Mouse (Mus musculus) lung, postnatal 4 days (tissue): ENCODE results near the gene Gabbr2.

Source experiments
- DNase-seq, 2 experiments: peaks; one replicate each; pipeline ENCODE4 v3.0.0; 2021

Gene Gabbr2

DNA sequence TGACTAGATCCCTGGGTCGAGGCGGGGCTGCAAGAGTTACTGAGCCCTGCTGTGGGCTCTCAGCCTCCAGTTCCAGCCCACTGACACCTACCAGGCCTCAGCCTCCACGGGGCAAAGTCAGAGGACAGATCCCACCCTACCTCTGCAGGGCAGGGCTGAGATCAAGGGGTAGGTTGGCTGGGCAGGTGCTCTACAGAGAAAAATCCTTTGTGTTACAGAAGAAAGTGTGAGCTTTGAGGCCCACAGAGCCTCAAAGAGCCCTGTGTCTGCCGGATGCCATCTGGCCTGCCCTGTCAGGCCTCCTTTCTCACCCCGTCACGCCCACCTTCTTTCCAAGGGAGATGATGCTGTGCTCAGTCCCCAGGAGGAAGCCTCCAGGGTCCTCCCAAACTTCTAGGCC is 131.1 kb downstream of the Gabbr2 start:
- no peak for DNase-seq

DNA sequence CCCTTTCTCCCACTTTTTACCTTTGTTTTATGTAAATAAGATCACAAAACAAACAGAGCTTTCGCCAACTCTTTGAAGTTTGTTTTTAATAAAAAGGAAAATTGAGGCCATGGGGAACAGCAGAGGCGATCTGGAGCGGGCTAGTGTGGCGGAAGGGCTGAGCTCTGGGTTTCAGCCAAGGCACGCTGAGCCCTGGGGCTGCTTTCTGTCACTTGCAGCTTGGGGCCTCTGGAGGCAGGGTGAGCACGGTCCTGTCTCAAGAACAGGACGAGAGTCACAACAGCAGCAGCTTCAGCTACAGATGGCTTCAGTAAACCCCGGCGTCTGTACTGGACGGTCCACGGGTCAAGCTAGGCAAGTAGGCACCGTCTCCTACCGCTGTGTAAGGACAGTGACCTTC is 132.8 kb downstream of the Gabbr2 start:
- DNase-seq, result peak; percentile 67 to 79

DNA sequence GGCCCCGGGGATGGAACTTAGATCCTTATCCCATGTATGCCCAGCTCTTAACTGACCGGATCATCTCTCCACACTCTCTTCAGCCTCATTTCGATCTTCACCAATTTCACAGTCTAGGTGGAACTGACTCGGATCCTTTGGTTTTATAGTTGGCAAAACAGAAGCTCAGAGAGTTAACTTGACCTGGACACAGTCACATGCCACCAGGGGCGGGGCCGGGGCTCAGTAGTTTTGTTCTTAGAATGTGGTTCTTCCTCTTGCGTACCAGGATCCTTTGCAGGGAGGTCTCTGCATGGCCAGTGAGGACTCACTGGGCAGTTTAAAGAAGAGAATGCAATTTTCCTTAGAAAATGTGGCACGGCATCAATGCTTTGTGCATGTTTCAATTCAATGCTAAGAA is 135.5 kb downstream of the Gabbr2 start:
- no peak for DNase-seq

DNA sequence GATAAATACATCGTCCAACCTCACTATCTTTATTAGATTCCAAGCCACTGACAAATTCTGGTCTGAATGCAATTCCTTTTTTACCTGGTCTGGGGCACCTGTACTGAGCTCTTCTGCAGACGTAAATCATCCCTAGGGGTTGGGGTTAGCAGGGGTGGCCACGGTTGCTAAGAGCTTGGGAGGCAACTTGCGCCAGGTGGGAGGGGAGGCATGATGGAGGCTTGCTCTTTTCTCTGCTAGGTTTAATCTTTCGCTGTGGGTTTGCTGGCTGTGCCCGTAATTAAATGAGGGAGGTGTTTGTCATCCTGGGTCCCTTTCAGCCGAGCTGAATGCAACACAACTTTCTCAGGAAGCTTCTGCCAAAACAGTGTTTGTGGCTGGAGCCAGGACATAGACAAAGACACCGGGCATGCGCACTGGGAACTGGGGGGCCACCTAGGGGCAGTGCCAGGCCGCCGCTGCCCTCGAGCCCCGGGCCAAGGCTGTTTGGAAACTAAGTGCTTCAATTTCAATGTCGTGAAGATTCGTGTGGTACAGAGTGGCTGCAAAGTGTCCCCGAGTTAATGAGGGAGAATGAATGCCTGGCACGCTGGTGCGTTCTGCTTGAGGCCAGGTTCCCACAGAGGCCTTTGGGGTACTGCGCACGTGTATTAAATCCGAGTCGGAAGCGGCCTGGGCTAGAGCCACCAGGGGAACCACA is 136.8 kb downstream of the Gabbr2 start:
- peak; percentile 18 to 41 for DNase-seq

DNA sequence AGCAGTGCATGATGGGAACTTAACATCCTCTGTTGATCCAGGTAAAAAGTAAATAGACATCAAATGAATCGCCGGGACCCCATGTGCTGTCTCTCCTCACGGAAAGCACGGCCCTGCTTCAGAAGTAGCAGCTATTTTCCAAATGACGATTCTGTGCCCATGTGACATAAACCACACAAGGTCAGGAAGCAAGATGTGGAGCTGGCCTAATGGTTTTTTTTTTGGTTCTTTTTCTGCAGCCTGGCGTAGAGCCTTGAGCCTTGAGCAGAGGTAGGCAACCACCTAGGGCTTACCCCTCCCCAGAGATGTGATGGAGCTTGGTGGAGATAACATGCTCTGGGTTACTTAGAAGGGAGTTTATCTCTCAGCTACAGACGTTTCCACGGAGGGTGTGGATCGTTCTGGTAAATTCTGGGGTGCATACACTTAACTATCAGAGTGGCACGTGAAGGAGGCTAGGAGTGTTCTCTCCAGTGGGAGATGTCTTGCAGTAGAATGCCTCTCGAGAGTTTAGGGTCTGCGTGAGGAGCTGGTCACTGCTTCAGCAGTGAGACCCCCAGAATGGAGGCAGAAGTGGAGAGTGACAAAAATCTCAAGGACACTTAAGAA is 137.7 kb downstream of the Gabbr2 start:
- DNase-seq, result no peak

DNA sequence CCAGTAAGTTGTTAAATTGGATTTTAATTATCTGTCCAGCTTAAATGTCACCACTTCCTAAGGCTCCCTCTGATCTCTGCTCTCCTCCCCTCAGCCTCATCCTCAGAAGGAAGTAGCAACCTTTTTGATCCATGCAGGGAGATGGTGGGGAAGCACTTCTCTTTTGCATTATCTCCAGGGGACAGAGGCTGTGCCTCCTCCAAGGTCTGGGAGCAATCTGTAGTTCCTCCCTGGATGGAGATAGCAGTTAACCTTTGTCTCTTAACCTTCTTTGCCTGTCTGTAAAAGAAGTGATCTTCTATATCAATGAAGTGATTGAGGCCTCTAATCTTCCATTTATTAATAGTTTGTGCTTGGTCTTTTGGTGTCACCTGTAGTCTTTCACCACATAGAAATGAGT is 143.9 kb downstream of the Gabbr2 start:
- no peak for DNase-seq

DNA sequence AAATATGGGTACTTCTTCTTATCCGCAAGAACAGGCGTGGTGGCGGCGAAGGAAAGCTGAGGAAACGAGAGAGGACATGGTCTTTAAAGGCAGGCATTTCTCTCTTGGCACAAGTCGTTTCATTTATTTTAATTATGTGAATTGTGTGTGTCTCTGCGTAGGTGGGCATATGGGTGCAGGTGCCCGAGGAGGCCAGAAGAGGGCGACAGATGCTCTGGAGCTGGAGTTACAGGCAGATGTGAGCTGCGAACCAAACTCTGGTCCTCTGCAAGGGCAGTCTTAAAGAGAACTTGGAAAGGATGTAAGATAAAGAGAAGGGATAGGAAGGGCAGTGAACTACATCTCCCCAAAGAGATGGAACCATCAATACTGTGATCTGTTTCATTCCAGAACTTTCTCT is 145.3 kb downstream of the Gabbr2 start:
- no peak for DNase-seq

DNA sequence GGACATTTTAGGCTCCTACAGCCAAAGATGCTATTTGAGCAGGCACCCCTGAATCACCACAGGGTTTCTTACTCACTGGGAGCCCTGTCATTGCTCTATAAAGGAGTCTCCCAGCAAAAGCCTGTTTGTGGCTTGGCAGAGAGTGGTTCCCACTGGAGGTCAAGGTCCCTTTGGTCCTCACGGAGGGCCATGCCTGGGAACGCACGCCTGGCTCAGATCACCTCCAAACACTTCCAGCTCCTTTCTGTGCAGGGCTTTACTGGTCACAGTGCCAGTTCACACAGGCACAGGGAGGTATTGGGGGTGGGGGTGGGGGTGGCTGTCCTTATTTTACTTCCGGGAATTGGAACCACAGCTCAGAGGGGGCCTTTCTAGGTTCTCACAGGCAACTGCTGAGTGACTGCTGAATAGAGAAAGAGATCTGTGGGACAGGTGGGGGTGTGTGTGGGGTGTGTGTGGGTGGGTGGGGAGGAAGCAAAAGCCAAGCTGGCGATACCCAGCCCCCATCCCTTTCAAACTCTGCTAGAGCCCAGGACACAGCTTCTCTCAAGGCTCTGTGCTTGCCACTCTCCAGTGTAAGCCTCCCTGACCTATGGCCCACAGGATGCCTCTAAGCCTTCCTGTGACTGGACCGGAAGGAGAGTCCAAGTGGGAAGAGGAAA is 146.6 kb downstream of the Gabbr2 start:
- DNase-seq, result no peak

DNA sequence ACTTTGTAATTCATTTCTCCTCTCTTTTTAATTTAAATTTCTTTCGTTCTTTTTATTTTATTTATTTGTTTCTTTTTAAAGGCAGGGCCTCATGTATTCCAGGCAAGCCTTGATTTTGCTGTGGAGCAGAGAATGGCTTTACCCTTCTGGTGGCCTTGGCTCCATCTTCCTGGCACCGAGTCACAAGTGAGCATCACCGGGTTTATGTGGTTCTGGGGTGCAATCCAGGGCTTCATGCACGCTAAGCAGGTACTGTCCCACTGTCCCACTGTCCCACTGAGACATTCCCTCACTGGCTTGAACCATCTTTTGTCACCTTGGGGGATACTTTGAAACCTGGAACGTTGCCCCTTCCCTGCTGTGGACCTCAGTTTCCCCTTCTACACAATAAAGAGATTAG is 147.1 kb downstream of the Gabbr2 start:
- no peak for DNase-seq

DNA sequence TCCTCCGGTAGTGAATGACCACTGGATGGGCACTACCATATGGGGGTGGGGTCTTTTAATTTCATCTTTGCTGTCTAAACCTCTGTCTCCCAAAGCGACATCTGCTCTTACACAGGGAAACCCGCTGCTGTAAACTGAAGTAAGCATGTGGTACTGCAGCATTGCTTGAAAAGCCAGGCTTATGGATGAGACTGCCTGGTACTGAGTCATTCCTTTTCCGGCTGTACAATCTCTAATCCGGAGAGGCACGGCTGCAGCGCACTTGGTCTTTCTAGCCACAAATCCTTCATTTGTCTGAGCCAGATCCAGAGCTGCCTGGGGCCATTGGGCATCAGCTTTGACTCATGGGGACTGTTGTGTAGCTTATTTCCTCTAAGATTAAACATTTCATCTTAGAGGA is 149.1 kb downstream of the Gabbr2 start:
- no peak for DNase-seq

DNA sequence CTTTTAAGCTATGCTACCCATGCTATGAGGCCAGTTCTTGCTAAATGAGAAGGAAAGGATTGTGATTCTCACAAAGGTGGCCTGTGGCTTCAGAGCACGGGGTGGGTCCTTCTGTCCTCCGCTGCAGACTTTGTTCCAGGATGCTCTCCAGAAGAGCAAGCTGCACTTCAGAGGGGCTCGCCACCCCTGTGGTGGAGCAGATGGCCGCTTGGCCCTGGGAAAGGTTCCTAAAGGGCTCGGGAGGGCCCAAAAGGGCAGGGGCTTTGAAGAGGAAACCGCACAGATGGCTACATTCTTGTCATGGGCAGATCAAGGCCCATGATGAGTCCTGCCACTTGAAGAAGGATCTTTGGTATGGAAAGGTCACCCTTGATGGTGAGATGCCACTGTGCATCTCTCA is 151.5 kb downstream of the Gabbr2 start:
- DNase-seq, result no peak

DNA sequence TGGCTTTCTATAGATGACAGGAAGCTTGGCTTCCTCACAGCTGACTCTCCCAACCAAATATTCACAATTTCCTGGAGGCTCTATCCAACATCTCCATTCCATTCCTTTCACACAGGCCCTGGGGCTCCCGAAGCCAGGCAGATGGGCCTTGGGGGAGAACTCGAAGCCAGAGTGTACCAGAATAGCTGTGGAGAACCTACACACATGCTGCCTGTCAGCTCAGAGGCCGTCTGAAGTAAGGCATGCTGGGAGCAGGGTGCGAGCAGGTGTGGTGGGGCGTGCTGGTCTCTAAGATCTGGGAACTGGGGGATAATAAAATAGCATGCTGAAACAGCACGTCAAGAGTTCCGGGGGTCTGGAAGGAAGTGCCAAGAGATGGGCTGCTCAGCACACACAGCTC is 154.3 kb downstream of the Gabbr2 start:
- DNase-seq, result no peak

DNA sequence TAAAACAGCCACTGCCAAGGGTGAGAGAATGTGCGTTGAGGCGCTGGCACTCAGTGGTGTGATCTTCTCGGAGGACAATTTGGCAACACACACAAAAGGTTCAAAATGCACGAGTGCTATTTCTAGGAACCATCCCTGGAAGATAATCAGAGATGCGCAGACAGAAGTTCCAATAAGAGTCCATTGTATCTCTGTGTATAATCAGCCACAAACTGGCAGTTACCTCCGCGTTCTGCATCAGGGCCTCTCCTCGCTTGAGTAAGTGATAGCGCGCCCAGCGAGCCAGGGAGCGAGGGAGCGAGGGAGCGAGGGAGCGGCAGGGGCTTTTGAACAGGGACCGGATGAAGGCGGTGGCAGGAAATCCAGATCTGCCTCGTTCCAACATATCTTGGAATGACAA is 155.6 kb downstream of the Gabbr2 start:
- no peak for DNase-seq

DNA sequence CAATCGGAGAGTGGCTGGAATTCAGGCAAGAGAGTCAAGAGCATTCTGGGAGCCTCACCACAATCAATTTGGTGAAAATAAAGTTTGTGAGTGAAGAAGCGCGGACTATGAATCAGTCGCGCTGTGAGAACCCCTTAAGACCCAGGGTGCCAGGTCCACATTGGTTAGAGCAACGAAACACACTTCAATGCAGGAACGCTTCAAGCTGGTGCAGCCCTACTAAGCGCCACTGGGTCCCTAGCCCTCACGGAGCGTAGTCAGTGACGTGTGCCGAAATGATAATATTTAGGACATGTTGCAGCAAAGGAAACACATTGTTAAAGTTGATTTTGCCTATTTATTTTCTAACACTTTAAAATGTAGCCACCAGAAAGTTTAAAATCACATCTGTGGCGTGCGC is 156.6 kb downstream of the Gabbr2 start:
- no peak for DNase-seq

DNA sequence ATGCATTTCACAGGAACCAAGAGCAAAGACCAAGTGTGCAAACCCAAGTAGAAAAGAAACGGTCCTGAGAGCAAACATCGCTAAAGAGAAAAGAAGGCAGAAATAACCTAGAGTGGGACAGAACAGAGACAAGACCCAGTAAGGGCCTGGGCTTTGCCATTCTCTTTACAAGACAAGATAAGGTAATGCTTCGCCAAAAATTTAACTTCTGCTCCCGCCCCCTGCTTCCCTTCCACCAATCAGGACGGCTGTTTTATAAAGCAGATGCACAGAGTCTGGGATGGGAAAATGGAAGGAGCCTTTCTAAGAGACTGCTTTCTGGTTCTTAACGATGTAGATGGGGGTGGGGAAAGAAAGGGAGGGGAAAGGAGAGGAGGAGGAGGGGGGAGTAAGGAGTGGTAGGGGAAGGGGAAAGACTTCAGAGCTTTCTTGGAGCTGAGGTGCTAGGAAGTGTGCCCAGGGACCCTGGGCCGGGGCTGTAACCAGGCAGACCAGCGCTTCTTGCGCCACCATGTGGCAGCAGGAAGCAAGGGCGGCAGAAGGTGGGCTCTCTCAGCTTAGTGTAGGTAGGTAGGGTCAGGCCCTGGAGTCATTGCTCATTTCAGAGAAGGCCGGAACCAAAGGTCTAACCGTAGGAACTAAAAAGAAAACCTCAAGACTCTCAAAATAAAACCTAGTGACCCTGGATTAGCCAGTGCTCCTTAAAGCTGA is 158.7 kb downstream of the Gabbr2 start:
- no peak for DNase-seq

DNA sequence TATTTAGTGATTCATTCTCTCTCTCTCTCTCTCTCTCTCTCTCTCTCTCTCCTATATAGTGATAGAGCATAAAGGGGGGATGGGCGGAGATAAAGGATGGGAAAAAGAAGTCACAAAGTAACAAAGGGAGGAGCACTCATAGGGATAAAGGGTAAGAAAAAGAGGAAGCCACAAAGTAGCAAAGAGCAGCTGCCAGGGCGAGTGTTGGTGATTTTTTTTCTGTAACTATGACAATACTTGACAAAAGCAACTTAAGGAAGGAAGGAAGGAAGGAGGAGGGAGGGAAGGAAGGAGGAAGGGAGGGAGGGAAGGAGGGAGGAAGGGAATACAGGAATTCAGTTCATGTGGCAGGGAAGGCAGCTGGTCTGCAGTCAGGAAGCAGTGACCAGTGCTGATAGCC is 162.0 kb downstream of the Gabbr2 start:
- DNase-seq, result no peak

DNA sequence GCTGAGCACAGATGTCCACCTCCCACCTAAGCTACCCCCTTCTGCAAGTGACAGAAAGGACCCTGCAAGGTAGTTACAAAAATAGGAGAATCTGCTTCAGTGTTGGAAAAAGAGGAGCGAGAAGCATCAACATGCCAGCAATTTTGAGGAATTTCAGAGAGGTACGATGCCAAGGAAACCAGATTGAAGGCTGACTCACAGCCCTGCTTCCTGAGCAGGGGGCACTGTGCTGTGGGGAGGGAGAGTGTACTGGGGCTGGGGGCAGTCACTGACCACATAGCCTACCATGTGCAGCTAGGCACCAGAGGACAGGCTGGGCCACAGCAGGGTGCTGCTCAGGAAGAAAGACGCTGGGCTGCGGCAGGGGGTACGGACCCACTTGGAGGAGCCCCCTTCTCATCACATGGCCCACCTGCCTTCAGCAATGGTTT is 163.5 kb downstream of the Gabbr2 start:
- DNase-seq, result no peak

DNA sequence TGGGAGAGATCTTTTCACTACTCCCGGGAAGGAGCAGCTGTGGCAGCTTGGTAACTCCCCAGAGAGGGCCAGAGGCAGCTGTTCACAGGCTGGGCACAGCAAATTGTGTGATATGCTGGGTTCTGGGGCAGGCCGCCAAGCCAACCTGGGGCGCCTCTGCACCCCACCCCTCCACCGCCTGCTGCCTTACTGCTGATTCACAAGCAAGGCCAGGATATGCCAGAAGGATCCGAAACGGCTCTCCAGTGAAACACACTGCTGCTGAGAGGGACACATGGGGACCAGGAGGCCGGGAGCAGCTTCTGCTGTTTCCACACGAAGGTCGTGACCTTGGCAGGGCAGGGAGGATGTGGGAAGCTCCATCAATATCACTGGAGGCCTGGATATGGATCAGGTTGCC is 164.2 kb downstream of the Gabbr2 start:
- peak in 1 of 2 experiments; percentile 29 for DNase-seq

DNA sequence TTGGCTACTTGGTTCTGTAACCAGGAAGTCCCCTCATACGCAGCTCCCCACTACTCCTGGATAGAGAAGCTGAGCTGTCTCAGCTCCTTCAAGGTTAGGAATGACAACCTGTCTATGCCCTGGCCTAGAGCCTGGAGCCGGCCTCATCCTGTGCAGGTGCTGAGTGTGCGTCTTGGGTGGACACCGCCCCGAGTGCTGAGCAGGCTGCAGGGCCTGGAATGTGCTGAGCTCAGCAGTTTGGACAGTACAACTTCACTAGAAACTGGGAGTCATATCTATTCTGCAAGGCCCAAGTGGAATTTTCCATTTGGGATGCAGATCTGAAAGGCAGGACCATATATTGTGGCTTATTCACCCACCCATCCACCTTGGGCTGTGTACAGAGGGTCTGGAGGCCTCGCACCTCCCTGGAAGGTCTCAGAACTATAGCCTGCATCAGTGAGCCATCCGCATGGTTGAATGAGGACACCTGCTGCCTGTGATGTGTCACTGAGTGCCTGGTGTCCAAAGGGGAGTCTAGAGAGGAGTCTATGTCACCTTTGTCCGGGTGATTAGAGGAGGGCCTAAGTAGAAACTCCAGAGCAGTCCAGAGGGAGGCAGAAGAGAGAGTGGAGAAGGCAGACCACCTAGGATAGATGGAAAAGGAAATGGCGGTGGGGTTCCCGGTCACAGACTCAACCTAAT is 165.7 kb downstream of the Gabbr2 start:
- no peak for DNase-seq

DNA sequence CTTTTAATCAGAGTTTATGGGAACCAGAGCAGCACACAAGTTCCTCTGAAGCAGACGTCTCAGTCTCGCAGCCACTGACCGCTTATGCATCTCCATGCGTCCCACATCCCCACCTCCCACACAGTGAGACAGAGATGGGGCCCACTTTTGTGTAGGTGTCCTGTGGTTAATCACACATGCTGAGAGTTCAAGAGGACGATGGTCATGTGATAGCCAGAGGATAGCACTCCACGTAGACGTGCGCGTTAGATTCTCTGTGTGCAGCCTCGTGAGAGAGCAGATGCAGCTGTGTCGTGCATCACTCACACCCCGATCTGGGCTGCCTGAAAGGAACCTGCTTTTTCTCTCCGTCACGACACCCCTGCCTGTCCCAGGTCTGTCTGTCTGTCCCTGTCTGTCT is 167.9 kb downstream of the Gabbr2 start:
- DNase-seq, result no peak

DNA sequence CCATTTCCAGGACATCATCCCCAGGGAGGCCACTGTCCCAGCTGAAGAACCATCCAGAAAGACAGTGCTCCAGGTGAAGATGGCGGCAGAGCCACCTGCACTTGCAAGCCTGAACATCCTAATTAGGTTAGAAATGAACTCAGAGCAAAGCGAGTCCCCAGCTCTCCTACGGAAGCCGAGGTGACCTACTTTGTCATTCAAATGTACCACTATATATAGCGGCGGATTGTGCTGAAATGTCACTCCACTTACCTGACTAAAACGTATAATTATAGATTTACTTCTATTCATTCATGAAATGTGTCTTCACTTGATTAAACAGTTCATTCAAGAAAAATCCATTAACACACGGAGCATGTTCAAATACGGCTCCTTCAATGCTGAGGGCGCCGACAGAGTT is 170.0 kb downstream of the Gabbr2 start:
- no peak for DNase-seq

DNA sequence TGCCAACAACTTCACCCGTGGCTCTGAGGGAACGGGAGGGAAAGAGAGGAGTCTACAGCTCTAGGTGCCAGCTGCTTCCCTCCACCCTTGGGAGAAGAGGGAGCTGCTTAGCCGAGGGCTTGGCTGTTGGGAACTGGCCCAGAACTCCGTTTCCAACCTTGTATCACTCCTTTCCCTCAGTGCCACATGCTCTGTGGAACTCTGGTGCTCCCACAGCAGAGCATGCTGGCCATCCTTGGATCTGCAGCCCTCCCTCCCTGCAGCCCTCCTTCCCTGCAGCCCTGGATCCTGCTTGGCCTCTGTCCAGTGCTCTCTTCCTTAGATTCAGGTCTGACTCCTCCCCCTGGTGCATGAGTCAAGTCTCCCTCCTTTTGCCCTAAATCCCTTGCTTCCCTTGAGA is 176.7 kb downstream of the Gabbr2 start:
- DNase-seq, result no peak

DNA sequence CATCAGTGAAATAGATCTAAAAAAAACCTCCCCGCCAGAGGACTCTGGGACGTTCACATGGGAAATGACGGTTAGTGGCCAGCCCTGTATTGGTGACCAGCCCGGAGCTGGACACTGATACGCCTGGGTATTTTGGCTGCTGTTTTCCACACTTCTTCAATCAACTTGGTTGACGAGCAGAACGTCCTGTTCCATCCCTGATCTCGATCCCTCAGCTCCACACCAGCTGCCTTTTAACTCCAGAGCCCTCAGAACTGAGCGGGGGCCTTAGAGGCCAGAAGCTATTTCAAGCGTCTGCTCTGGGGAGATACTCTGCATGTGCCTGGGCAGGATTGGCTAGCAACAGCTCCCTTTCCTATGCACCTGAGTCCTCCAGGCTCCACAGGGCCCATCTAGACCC is 177.4 kb downstream of the Gabbr2 start:
- DNase-seq, result no peak
